Mouse (Mus musculus) hindbrain, embryonic 14.5 days (tissue): ENCODE results near the gene Lrfn4. TPM values are rescaled to one million over a fixed set of nuclear protein-coding genes. Genes with fewer than 3 reads are reported as not detected.

Experiments used
- ATAC-seq: fragments of 200-750 bp; cut with Nextera tagmentation; 2 replicates; pipeline ENCODE4 v1.8.0; 2017; ENCODE audit warnings: moderate number of reproducible peaks, mild to moderate bottlenecking, moderate TSS enrichment, moderate library complexity; ENCODE audit not compliant: low FRiP score
- DNase-seq: peaks from one replicate; pipeline ENCODE4 v3.0.0-alpha.2; 2015; ENCODE audit warnings: low spot score
- H3K27ac ChIP-seq: fragments of 300-500 bp; sonication (generic); 2 replicates; pipeline ENCODE4 v1.5.1; 2014; ENCODE audit warnings: mild to moderate bottlenecking, moderate library complexity
- H3K27me3 ChIP-seq: fragments of 300-500 bp; sonication (generic); 2 replicates; pipeline ENCODE4 v1.6.1; 2014; ENCODE audit warnings: mild to moderate bottlenecking, low read length, mixed read lengths; ENCODE audit not compliant: control insufficient read depth, insufficient read depth
- H3K36me3 ChIP-seq: fragments of 300-500 bp; sonication (generic); replicated peaks from 2 replicates; pipeline ENCODE4 v1.6.1; 2014; ENCODE audit not compliant: control insufficient read depth, insufficient read depth
- H3K4me1 ChIP-seq: fragments of 300-500 bp; sonication (generic); replicated peaks from 2 replicates; pipeline ENCODE4 v1.6.1; 2014; ENCODE audit warnings: antibody characterized with exemption, low read length, mixed read lengths; ENCODE audit not compliant: control insufficient read depth, insufficient read depth
- H3K4me2 ChIP-seq: fragments of 300-500 bp; sonication (generic); replicated peaks from 2 replicates; pipeline ENCODE4 v1.6.1; 2014; ENCODE audit warnings: mild to moderate bottlenecking, moderate library complexity
- H3K4me3 ChIP-seq: fragments of 300-500 bp; sonication (generic); replicated peaks from 2 replicates; pipeline ENCODE4 v1.5.1; 2014; ENCODE audit warnings: mild to moderate bottlenecking, low read length
- H3K9ac ChIP-seq: fragments of 300-500 bp; sonication (generic); 2 replicates; pipeline ENCODE4 v1.6.1; 2014
- H3K9me3 ChIP-seq: fragments of 300-500 bp; sonication (generic); 2 replicates; pipeline ENCODE4 v1.6.1; 2016; ENCODE audit warnings: low read length; ENCODE audit not compliant: control insufficient read depth
- WGBS: fragments of 180-500 bp; shearing (Covaris S2); extraction: QIAGEN DNeasy Blood & Tissue Kit; methylation state at CpG from one replicate; pipeline ENCODE4 v1.1.7; 2014; 5-methylcytosine and 5-hydroxymethylcytosine counted together
- polyA plus RNA-seq: library from polyadenylated mRNA; unstranded; fragments of >200 nt; fragmentation: Nextera tagmentation; extraction: Ambion mirVana; gene quantifications from 2 replicates; pipeline ENCODE4 v1.2.1, GENCODE M21; 2014

The Lrfn4 gene
- polyA plus RNA-seq, 1 experiment from 2014 or later = 17.9 TPM

DNA sequence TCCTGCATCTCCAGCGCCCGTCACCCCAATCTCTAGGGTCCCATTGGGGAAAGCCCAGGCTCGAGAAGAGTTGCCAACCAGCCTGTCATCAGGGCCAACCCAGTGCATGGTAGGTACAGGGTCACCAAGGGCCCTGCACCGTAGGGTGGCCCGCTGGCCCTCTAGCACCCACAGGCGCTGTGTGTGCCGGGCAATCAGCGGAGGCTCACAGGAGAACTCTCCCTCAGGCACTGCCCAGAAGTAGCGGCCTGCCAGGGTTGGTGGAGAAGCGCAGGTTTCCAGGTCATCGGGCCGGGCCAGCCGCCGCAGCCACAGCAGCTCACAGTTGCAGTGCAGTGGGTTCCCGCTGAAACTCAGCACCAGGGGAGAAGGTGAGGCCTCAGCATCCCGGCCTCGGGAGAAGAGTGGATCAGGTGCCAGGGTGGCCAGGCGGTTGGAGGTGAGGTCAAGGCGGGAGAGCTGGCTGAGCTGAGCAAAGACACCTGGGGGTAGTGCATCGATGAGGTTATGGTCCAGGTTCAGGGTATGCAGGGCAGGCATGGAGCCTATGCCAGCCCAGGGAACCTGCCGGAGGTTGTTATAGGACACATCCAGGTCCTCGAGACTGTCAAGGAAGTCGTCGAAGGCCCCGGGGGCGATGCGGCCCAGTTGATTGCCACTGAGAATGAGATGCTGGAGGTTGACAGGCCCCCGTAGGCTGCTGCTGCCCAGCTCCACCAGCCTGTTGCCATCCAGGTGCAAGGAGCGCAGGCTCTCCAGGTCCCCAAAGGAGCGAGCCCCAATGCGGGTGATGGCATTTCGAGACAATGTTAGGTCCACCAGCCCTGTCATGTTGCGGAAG lies 1.8 kb downstream of the Lrfn4 start:
- Histone ChIP-seq H3K9me3 (no peaks in the 10 kb centered on the region), H3K27ac (peak overlapping the region; percentile 95; the same call in 1 of the 2 replicates), H3K9ac (peak overlapping the region; percentile 99), H3K4me2 (peak overlapping the region; percentile 82), H3K4me3 (peak overlapping the region; percentile 95), H3K4me1 (peaks cover 26% of the 10 kb centered on the region), H3K36me3 (peaks cover 36% of the 10 kb centered on the region), H3K27me3 (no peaks in the 10 kb centered on the region)
- WGBS = 91% methylated on average over 33 of the region's 33 CpGs
- DNase-seq = no peak
- ATAC-seq = no peak

DNA sequence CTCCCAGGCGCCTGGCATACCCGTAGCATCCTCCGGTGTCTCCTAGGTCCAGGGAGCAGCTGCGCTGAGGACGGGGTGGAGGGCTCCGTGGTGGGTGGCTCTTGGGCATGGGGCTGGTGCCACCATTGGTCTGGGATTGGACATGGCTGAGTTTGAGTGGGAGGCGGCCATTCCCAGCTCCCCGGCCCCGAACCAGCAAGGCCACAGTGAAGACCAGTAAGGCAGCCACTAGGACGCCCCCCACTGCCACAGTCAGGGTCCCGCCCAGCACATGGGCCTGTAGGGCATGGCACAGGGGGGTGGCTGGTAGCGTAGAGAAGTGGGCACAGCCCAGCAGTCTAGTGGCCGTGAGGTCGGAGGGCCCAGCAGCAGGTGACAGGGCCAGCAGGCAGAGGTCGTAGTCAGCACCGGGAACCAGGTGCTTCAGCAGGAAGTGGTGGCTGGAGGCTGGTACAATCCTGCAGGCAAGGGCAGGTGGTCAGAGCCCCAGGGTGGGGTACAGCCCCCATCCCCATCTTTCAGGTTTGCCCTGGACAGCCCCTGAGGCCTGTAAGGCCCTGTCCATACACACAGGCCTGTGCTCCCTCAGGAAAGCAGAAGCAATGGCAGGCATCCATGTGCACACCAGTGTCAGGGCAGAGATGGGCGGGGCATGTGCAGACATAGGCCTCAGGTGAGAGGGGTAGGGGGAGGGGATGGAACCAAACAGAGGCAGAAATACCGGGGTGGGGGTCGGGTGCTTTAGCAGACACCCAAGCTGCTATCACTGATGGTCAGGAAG lies 3.1 kb downstream of the Lrfn4 start:
- Histone ChIP-seq H3K4me1 (peaks cover 26% of the 10 kb centered on the region), H3K27ac (no peak overlapping the region), H3K4me3 (no peak overlapping the region), H3K4me2 (peak overlapping the region; percentile 21; the same call in 1 of the 2 replicates), H3K9me3 (no peaks in the 10 kb centered on the region), H3K36me3 (peaks cover 36% of the 10 kb centered on the region), H3K27me3 (no peaks in the 10 kb centered on the region), H3K9ac (no peak overlapping the region)
- ATAC-seq (no peak), DNase-seq (no peak)
- 88% methylated on average over 19 of the region's 19 CpGs for WGBS

DNA sequence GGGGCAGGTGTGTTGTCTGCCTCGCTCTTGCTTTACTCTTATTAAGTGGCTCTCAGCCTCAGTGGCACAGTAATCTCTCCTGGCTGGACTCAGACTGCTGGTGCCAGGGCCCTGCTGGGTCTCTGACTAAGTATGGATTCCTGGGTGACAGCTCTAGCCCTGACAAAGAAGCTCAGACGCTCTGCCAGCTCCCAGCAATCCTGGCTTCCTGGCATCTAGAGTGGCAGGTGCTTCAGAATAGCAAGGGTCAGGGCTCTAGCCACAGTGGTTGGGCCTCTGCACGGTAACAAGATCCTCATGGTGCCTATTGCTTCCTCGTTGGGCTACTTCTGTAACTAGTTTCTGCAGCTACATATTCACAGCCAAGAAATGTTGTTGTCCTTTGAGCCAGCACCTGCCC lies 5.4 kb downstream of the Lrfn4 start:
- 66% methylated on average over 4 of the region's 4 CpGs for WGBS

DNA sequence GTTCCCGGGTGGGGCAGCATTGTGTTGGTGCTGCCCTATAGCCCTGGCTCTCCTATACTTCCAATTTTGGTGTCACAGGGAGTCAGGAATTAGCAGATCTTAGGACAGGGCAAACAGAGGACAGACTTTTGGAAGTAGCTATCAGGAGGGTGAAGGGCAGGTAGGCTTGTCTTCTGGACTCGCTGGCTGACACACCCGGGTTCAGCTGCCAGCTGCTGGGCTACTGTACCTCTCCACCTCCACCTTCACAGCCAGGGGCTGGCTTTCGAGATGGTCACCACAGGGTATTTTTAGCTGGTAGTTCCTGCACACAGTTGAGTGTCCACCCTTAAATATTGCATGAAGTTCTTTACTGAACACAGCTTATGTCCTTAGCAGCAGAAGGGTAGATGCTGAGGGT lies 7.0 kb downstream of the Lrfn4 start:
- H3K27me3 ChIP-seq = no peaks in the 10 kb centered on the region
- 87% methylated on average over 4 of the region's 4 CpGs for WGBS
- H3K27ac ChIP-seq = no peak overlapping the region
- no peak overlapping the region for H3K9ac ChIP-seq
- no peaks in the 10 kb centered on the region for H3K9me3 ChIP-seq
- peaks cover 30% of the 10 kb centered on the region for H3K36me3 ChIP-seq
- H3K4me2 ChIP-seq = no peak overlapping the region
- peaks cover 9% of the 10 kb centered on the region; the same call in 1 of the 2 replicates for H3K4me1 ChIP-seq
- ATAC-seq (no peak), DNase-seq (no peak)
- no peak overlapping the region for H3K4me3 ChIP-seq

More for the DNA sequence above, 5.4 kb downstream of the Lrfn4 start:
- ATAC-seq (no peak), DNase-seq (no peak)
- H3K9me3 ChIP-seq = no peaks in the 10 kb centered on the region
- H3K36me3 ChIP-seq = peaks cover 36% of the 10 kb centered on the region
- H3K27me3 ChIP-seq = no peaks in the 10 kb centered on the region
- H3K27ac ChIP-seq = no peak overlapping the region
- peaks cover 20% of the 10 kb centered on the region for H3K4me1 ChIP-seq
- no peak overlapping the region for H3K4me3 ChIP-seq
- no peak overlapping the region for H3K9ac ChIP-seq
- H3K4me2 ChIP-seq = no peak overlapping the region

DNA sequence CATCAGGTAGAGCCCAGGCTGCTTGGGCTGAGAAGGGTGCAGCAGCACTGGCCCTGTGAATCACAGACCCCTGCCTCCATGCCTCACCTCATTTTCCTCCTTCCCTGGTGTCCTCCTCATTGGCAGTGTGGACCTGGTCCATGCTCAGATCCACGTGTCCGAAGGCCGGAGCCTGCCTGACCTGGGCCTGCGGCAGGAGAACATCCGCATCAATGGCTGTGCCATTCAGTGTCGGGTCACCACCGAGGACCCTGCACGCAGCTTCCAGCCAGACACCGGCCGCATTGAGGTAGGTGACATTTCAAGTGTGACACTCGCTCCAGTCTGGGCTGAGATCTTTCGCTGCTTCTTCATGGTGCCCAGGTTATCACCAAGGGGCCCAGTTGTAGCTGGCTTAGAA lies 8.1 kb downstream of the Lrfn4 start:
- Histone ChIP-seq H3K27ac (no peak overlapping the region), H3K36me3 (peaks cover 19% of the 10 kb centered on the region), H3K4me3 (no peak overlapping the region), H3K27me3 (no peaks in the 10 kb centered on the region), H3K9me3 (no peaks in the 10 kb centered on the region), H3K4me1 (no peaks in the 10 kb centered on the region), H3K9ac (no peak overlapping the region), H3K4me2 (no peak overlapping the region)
- DNase-seq (no peak), ATAC-seq (no peak)
- 95% methylated on average over 12 of the region's 12 CpGs for WGBS

DNA sequence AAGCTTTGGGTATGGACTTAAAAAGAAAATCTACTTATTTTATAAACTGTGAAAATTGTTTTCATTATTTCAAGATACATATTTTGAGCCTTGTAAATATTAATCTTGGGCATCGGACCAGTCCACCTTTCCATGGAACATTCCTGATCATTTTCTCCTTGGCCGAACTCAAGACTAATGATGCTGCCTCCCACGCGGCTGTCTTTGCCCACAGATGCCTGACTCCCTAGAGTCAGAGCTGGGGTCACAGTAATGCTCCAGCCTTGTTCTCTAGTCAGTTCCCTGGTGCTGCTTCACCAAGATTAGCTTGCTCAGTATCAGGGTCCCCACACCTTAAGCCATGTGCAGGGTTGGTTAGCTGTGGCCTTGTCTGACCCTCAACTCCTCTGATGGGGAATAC lies 9.8 kb downstream of the Lrfn4 start:
- Histone ChIP-seq H3K4me2 (no peak overlapping the region), H3K9ac (no peak overlapping the region), H3K4me3 (no peak overlapping the region), H3K27ac (no peak overlapping the region), H3K4me1 (no peaks in the 10 kb centered on the region), H3K27me3 (no peaks in the 10 kb centered on the region), H3K36me3 (peaks cover 4% of the 10 kb centered on the region; the same call in 1 of the 2 replicates), H3K9me3 (no peaks in the 10 kb centered on the region)
- no peak for DNase-seq
- 86% methylated on average over 4 of the region's 4 CpGs for WGBS
- ATAC-seq = no peak

DNA sequence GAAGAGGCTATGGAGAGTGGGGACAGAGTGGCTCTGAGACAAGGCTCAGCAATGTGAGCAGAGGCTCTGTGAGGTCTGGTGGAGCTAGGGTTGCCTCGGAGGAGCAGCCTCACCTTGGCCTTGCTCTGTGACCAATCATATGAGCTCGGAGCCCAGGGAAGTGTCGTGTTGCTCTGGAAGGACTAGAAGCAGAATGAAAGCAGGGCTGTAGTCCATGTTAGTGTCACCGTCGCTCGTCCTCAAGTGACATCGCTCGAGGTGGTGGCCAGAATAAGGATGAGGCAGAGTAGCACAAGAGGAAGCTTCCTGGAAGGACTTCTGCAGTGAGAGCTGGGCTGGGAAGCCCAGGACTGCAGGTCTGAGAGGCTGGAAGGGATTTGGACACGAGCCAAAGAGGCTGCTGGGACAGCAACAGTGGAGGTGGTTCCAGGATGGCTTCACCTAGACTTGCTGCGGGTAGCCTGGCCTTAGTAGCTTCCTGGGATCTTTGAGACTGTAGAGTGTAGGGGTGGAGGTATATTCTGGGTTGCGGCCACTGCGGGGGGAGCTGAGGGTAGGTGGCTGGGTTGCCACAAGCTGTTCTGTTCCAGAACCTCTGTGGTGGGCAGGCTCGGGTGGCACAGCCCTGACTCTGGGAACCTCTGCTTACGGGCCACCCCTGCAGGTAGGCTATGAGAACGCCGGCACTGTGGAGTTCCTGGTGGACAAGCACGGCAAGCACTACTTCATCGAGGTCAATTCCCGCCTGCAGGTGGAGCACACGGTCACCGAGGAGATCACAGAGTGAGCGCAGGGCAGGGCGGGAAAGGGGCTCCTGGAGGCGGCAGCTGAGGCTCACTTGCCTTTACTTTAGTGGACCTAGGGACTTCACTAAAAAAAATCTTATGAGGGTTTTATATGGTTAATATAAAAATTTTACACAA lies 11.4 kb downstream of the Lrfn4 start:
- ATAC-seq (no peak), DNase-seq (peak; percentile 37)
- WGBS = 41% methylated on average over 24 of the region's 24 CpGs
- Histone ChIP-seq H3K27ac (no peak overlapping the region), H3K4me1 (no peaks in the 10 kb centered on the region), H3K4me3 (no peak overlapping the region), H3K9ac (no peak overlapping the region), H3K4me2 (no peak overlapping the region), H3K36me3 (no peaks in the 10 kb centered on the region), H3K27me3 (no peaks in the 10 kb centered on the region), H3K9me3 (no peaks in the 10 kb centered on the region)

DNA sequence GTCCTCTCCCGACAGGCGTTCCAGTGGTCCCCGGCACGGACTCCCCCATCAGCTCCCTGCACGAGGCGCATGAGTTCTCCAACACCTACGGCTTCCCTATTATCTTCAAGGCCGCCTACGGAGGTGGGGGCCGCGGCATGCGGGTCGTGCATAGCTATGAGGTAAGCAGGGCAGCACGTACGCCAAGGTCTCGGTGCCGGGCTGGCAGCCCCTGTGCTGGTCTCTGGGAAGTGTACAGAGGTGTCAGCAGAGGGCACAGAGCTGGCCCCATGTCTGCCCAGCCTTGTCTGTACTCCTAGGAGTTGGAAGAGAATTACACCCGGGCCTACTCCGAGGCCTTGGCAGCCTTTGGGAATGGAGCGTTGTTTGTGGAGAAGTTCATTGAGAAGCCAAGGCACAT lies 13.0 kb downstream of the Lrfn4 start:
- Histone ChIP-seq H3K36me3 (no peaks in the 10 kb centered on the region), H3K9me3 (no peaks in the 10 kb centered on the region), H3K9ac (no peak overlapping the region), H3K27ac (no peak overlapping the region), H3K4me1 (no peaks in the 10 kb centered on the region), H3K4me3 (no peak overlapping the region), H3K27me3 (no peaks in the 10 kb centered on the region), H3K4me2 (no peak overlapping the region)
- 92% methylated on average over 20 of the region's 20 CpGs for WGBS
- DNase-seq (no peak), ATAC-seq (no peak)

DNA sequence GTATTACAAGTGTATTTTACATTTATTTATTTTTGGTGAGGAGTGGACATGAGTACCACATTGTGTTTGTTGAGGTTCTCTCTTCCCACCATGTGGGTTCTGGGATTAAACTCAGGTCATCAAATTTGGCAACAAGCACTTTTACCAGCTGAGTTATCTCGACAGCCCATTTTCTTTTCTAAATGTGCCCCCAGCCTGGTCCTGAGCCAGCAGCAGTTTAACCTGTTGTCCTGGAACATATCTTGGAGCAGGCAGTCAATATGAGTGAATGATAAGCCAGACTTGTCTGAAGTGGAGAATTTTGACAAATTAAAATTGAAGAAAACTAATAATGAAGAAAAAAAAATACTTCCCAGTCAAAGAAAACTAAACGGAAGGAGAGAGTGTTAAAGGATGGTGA lies 19.4 kb downstream of the Lrfn4 start:
- H3K4me2 ChIP-seq = no peak overlapping the region
- no peaks in the 10 kb centered on the region for H3K27me3 ChIP-seq
- 78% methylated on average over 2 of the region's 2 CpGs for WGBS
- DNase-seq = no peak
- no peaks in the 10 kb centered on the region for H3K4me1 ChIP-seq
- no peak overlapping the region for H3K9ac ChIP-seq
- no peak overlapping the region for H3K27ac ChIP-seq
- H3K9me3 ChIP-seq = no peaks in the 10 kb centered on the region
- H3K4me3 ChIP-seq = no peak overlapping the region
- no peaks in the 10 kb centered on the region for H3K36me3 ChIP-seq
- ATAC-seq = no peak
